Mouse (Mus musculus): Measurements from ENCODE around the gene Foxf2. TPM values are rescaled to one million over a fixed set of nuclear protein-coding genes. Genes with fewer than 3 reads are reported as not detected.
A peak's percentile ranks its signal among the peaks of the same experiment; 100 is the strongest.

Foxf2 gene
- polyA plus RNA-seq, 1 experiment from 2014 or later = 20.1 TPM

DNA sequence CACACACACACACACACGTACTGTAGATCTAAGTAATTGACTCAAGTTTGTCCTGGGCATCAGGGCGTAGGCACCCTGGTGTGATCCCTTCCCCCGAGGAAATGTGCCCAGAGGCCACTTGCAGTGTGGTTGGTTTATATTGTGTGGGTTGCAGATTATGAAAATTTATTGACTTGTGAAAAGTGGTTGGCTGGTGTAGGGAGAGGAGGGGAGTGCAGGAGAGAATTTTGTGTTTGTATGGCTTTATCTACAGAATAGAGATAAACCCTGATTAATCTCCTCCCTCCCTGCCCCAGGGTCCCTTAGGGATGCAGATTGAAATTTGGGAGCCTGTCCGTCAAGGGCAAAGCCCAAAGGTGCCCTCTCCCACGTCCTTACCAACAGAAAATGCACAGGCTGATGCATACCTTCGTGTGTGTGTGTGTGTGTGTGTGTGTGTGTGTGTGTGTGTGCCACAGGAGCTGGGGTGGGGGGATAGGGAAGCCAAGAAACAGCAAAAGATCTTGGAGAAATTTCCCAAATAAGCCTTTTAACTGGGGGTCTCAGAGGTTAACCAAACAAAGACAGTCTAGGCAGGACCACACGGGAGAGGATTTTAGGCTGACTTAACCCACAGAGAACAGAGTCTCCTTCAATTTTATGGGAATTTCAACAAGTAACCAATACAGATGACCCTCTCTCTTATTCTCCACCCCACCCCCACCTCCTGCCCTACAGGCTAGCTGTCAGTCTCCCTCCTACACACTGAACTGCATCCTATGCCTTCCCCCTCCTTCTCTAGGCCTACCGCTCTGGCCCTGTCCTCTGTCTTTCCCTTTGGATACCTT lies 2.5 kb downstream of the Foxf2 start:
- peak overlapping the region; percentile 60 for H3K4me3 ChIP-seq (replicated peaks)
- peak overlapping the region; percentile 32; the same call in 1 of the 2 replicates for H3K27ac ChIP-seq
- no peaks in the 10 kb centered on the region for H3K36me3 ChIP-seq
- H3K9ac ChIP-seq = peak overlapping the region; percentile 62
- H3K9me3 ChIP-seq = no peaks in the 10 kb centered on the region
- H3K4me1 ChIP-seq (replicated peaks) = peaks cover 23% of the 10 kb centered on the region
- WGBS = 11% methylated on average over 8 of the region's 8 CpGs
- ATAC-seq = no peak
- peaks cover 80% of the 10 kb centered on the region for H3K27me3 ChIP-seq (replicated peaks)
- peak overlapping the region; percentile 84 for H3K4me2 ChIP-seq (replicated peaks)

- peak overlapping the region; percentile 60 for H3K4me3 ChIP-seq (replicated peaks)
- H3K4me2 ChIP-seq (replicated peaks) = peak overlapping the region; percentile 84
- peaks cover 78% of the 10 kb centered on the region for H3K27me3 ChIP-seq (replicated peaks)
- peaks cover 26% of the 10 kb centered on the region for H3K4me1 ChIP-seq (replicated peaks)
- no peak for ATAC-seq
- WGBS = 9% methylated on average over 14 of the region's 14 CpGs
- H3K9ac ChIP-seq = peak overlapping the region; percentile 62
- H3K36me3 ChIP-seq = no peaks in the 10 kb centered on the region
- no peaks in the 10 kb centered on the region for H3K9me3 ChIP-seq
- H3K27ac ChIP-seq = 0 out of 2 replicates have a peak overlapping the region, but pooled peaks have one; percentile 23
Measured at GRCm38 (mm10) chr13:31628691-31629180, 3.1 kb downstream of the Foxf2 start.

GRCm38 (mm10) chr13:31629321-31629851 lies 3.8 kb downstream of the Foxf2 start:
- Histone ChIP-seq H3K9me3 (no peaks in the 10 kb centered on the region), H3K27me3 (replicated peaks) (peaks cover 71% of the 10 kb centered on the region), H3K4me2 (replicated peaks) (peak overlapping the region; percentile 84), H3K27ac (no peak overlapping the region), H3K36me3 (no peaks in the 10 kb centered on the region), H3K4me1 (replicated peaks) (peaks cover 24% of the 10 kb centered on the region), H3K9ac (peak overlapping the region; percentile 62), H3K4me3 (replicated peaks) (peak overlapping the region; percentile 60)
- 1% methylated on average over 40 of the region's 40 CpGs for WGBS
- no peak for ATAC-seq

DNA sequence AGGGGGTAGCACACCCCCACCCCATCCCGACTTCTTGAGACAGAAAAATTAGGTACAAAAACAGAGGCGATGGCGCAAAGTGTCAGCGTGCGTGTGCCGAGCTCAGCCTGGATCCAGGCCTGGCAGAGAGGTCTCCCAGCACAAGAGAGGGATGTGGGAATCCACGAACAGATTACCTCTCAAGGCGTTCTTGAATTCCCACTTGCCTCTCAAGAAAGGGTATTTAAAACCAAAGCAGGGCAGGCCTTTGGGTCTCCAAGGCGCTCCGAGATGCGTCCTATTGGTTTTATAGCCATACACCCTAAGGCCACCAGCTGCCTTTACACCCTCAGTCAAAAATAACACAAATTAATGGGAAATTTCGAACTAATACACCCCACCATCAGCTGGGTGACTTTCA lies 4.4 kb downstream of the Foxf2 start:
- Histone ChIP-seq H3K27me3 (replicated peaks) (peaks cover 67% of the 10 kb centered on the region), H3K9me3 (no peaks in the 10 kb centered on the region), H3K4me1 (replicated peaks) (peaks cover 21% of the 10 kb centered on the region), H3K27ac (no peak overlapping the region), H3K4me3 (replicated peaks) (peak overlapping the region; percentile 60), H3K9ac (peak overlapping the region; percentile 62), H3K36me3 (no peaks in the 10 kb centered on the region), H3K4me2 (replicated peaks) (peak overlapping the region; percentile 84)
- no peak for ATAC-seq
- 19% methylated on average over 12 of the region's 12 CpGs for WGBS

DNA sequence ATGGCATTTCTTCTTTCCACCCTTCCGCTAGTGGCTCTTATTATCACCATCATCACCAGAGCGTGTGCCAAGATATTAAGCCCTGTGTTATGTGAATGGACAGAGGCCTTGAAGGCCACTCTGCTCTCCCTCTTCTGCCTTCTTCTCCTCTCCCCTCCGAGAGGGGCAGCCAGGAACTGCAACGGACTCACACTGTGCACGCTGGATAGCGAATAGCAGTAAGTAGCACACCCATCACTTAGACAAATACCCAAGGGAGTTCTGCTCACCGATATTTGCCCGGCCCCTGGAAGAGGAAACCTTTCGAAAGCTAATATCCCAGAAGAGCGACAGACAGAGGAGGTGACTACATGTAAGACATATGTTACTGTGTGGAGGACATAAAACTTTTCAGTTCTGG lies 4.9 kb downstream of the Foxf2 start:
- 9% methylated on average over 10 of the region's 10 CpGs for WGBS
- peaks cover 16% of the 10 kb centered on the region for H3K4me1 ChIP-seq (replicated peaks)
- H3K27ac ChIP-seq = no peak overlapping the region
- no peaks in the 10 kb centered on the region for H3K9me3 ChIP-seq
- no peaks in the 10 kb centered on the region for H3K36me3 ChIP-seq
- H3K9ac ChIP-seq = peak overlapping the region; percentile 62; the same call in 1 of the 2 replicates
- peak overlapping the region; percentile 84 for H3K4me2 ChIP-seq (replicated peaks)
- peak overlapping the region; percentile 60 for H3K4me3 ChIP-seq (replicated peaks)
- no peak for ATAC-seq
- H3K27me3 ChIP-seq (replicated peaks) = peaks cover 62% of the 10 kb centered on the region

- H3K9ac ChIP-seq = no peak overlapping the region
- H3K36me3 ChIP-seq = no peaks in the 10 kb centered on the region
- 33% methylated on average over 3 of the region's 3 CpGs for WGBS
- H3K4me3 ChIP-seq (replicated peaks) = no peak overlapping the region
- ATAC-seq = no peak
- no peaks in the 10 kb centered on the region for H3K9me3 ChIP-seq
- peaks cover 54% of the 10 kb centered on the region for H3K27me3 ChIP-seq (replicated peaks)
- H3K4me1 ChIP-seq (replicated peaks) = peaks cover 14% of the 10 kb centered on the region
- peak overlapping the region; percentile 58; the same call in 1 of the 2 replicates for H3K27ac ChIP-seq
- H3K4me2 ChIP-seq (replicated peaks) = peak overlapping the region; percentile 35
Measured at GRCm38 (mm10) chr13:31631291-31631690, 5.7 kb downstream of the Foxf2 start.

GRCm38 (mm10) chr13:31632450-31632849 lies 6.8 kb downstream of the Foxf2 start:
- Histone ChIP-seq H3K4me3 (replicated peaks) (no peak overlapping the region), H3K4me2 (replicated peaks) (no peak overlapping the region), H3K9ac (no peak overlapping the region), H3K9me3 (no peaks in the 10 kb centered on the region), H3K27ac (no peak overlapping the region), H3K36me3 (no peaks in the 10 kb centered on the region), H3K4me1 (replicated peaks) (peaks cover 9% of the 10 kb centered on the region), H3K27me3 (replicated peaks) (peaks cover 43% of the 10 kb centered on the region)
- WGBS = 0% methylated on average over 13 of the region's 13 CpGs
- ATAC-seq = peak; percentile 82

DNA sequence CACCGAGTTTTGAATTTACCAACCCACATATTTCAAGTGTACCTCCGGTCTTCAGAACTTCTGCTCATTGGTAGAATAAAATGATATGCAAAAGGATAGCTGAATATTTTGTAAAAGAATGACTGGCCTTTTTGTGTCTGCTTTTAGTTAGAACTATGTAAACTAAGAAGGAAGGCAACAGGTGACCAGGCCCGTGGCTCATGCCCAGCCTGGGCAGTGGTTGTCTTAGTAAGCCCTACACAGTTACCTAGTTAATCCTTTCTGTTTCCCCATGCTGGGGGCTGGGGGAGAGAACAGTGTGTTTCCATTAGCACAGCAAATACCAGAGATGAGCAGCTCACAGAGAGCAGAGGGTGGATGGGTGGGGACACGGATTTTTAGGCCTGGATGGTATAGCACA lies 7.6 kb downstream of the Foxf2 start:
- no peak overlapping the region for H3K9ac ChIP-seq
- H3K27ac ChIP-seq = no peak overlapping the region
- ATAC-seq = no peak
- H3K4me3 ChIP-seq (replicated peaks) = no peak overlapping the region
- H3K36me3 ChIP-seq = no peaks in the 10 kb centered on the region
- peaks cover 9% of the 10 kb centered on the region for H3K4me1 ChIP-seq (replicated peaks)
- 0 out of 2 replicates have a peak overlapping the region, but pooled peaks have one; percentile 11 for H3K4me2 ChIP-seq (replicated peaks)
- no peaks in the 10 kb centered on the region for H3K9me3 ChIP-seq
- H3K27me3 ChIP-seq (replicated peaks) = peaks cover 35% of the 10 kb centered on the region
- WGBS = 64% methylated on average over 4 of the region's 4 CpGs

DNA sequence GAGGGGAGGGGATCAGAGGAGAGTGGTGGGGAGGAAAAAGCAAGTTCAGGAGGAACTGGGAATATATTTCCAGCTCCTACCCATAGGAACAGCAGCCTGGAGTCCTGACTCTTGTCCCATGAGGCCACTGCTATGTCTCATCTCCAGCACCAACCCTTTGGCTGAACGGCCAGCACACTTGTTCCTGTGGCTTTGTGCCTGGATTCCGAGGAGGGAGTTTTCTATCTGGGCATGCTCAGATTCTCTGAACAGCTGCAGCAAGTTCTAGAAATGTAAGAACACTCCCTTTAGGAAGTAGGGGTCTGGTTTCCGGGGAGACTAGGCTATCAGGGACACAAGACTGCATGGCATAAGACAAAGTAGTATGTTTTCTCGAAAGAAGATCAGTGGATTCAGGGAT lies 9.9 kb downstream of the Foxf2 start:
- H3K4me2 ChIP-seq (replicated peaks) = no peak overlapping the region
- no peak overlapping the region for H3K4me3 ChIP-seq (replicated peaks)
- no peak for ATAC-seq
- H3K4me1 ChIP-seq (replicated peaks) = 0 out of 2 replicates have a peak, but pooled peaks cover 3% of the 10 kb centered on the region
- no peak overlapping the region for H3K27ac ChIP-seq
- no peaks in the 10 kb centered on the region for H3K36me3 ChIP-seq
- no peaks in the 10 kb centered on the region for H3K9me3 ChIP-seq
- peaks cover 12% of the 10 kb centered on the region for H3K27me3 ChIP-seq (replicated peaks)
- no peak overlapping the region for H3K9ac ChIP-seq
- WGBS = 62% methylated on average over 4 of the region's 4 CpGs

DNA sequence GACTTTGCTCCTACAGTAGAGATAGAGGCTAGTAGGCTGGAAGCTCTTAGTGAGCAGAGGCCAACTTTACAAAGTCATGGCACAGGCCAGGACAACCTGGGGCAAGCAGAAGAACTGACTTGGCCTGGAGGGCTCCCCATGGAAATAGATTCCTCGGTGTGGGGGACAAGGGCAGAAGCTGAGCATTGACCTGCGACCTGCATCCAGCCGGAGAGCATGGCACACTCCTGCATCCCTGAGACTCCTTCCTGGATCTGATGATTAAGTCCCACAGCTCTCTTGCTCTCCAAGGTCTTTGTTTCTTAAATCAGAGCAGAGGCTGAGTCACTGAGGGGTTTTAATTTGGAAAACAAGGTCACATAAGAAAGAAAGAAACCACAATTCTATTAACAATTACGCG lies 15.9 kb downstream of the Foxf2 start:
- Histone ChIP-seq H3K4me2 (replicated peaks) (no peak overlapping the region), H3K27me3 (replicated peaks) (no peaks in the 10 kb centered on the region), H3K27ac (no peak overlapping the region), H3K36me3 (no peaks in the 10 kb centered on the region), H3K4me3 (replicated peaks) (no peak overlapping the region), H3K4me1 (replicated peaks) (no peaks in the 10 kb centered on the region), H3K9ac (no peak overlapping the region), H3K9me3 (no peaks in the 10 kb centered on the region)
- ATAC-seq = no peak
- WGBS = 84% methylated on average over 5 of the region's 5 CpGs

DNA sequence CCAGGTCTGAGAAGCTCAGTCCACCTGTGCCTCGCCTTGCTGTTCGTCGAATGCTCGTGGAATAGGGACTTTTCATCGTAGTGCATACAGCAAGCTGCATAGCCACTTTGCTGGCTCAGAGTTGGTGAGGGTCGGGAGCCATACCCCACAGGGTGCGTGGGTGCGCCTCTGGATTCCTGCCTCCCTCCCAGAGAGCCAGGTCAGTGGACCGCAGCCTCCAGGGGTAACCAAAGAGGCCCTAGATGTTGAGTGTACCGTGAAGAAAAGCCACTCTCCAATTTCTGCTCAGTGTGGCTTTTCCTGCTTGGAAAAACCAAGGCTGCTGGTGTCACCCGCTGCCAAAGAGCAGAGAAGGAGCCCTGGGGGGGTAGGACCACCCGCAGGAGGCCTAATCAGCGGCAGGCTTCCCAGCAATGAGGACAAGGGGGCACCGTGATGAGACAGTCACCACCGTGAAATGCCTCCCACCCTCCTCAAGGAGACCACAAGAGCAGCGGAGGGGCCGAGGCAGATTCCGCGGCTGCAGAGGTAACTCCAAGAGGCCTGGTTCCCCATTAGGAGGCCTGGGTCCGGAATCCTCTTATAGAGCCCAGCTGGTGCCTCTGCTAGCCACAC lies 26.6 kb downstream of the Foxf2 start:
- no peaks in the 10 kb centered on the region for H3K27me3 ChIP-seq (replicated peaks)
- ATAC-seq = no peak
- H3K4me1 ChIP-seq (replicated peaks) = no peaks in the 10 kb centered on the region
- H3K9me3 ChIP-seq = no peaks in the 10 kb centered on the region
- H3K36me3 ChIP-seq = no peaks in the 10 kb centered on the region
- WGBS = 84% methylated on average over 20 of the region's 20 CpGs
- H3K4me2 ChIP-seq (replicated peaks) = no peak overlapping the region
- no peak overlapping the region for H3K9ac ChIP-seq
- no peak overlapping the region for H3K4me3 ChIP-seq (replicated peaks)
- no peak overlapping the region for H3K27ac ChIP-seq

DNA sequence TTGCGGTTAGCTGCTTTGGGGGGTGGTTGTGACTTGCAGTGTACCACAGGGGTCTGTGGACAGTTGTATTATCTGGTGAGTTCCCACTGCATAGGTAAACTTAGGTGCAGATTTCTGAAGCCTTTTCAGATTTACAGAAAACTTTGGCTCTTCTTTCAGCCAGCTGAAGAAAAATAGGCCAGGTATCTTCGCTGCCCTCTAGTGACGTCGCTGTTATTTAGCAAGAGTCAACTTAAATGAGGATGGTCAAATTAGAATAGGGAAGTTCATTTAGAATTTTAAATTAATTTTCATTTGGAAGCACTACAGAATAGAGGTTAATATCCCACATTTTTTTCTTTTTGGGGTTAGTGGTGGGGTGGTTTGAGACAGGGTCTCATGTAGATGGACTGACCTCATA lies 30.6 kb downstream of the Foxf2 start:
- Histone ChIP-seq H3K36me3 (no peaks in the 10 kb centered on the region), H3K9me3 (no peaks in the 10 kb centered on the region), H3K4me3 (replicated peaks) (no peak overlapping the region), H3K27me3 (replicated peaks) (0 out of 2 replicates have a peak, but pooled peaks cover 4% of the 10 kb centered on the region), H3K9ac (no peak overlapping the region), H3K4me1 (replicated peaks) (no peaks in the 10 kb centered on the region), H3K27ac (no peak overlapping the region), H3K4me2 (replicated peaks) (no peak overlapping the region)
- ATAC-seq = no peak
- WGBS = 63% methylated on average over 4 of the region's 4 CpGs
